Mouse (Mus musculus) CH12.LX (cell line): Measurements from ENCODE around the gene Eci1. TPM values are rescaled to one million over a fixed set of nuclear protein-coding genes. Genes with fewer than 3 reads are reported as not detected.

Source experiments
- DNase-seq: peaks from one replicate; pipeline ENCODE4 v3.0.0-alpha.2; 2013; ENCODE audit errors: extremely low read depth
- H3K27ac ChIP-seq: 2 replicates; pipeline ENCODE4 v1.5.1; 2012; ENCODE audit warnings: low read depth, mild to moderate bottlenecking, control low read depth, moderate library complexity; ENCODE audit not compliant: insufficient read depth
- H3K27me3 ChIP-seq: replicated peaks from 2 replicates; pipeline ENCODE3; 2012; ENCODE audit warnings: inconsistent platforms
- H3K36me3 ChIP-seq, 2 experiments: replicated peaks in 1 of 2; 2 replicates each; pipeline versions ENCODE3 to v1.6.1; 2012; ENCODE audit warnings: inconsistent platforms in 1 of 2, low read length in 1 of 2, mild to moderate bottlenecking in 1 of 2, mixed read lengths in 1 of 2, moderate library complexity in 1 of 2; ENCODE audit not compliant: control insufficient read depth in 1 of 2, insufficient read depth in 1 of 2
- H3K4me1 ChIP-seq, 2 experiments: 2 replicates each; pipeline ENCODE4 v1.6.1; 2012; ENCODE audit warnings: inconsistent platforms in 1 of 2, moderate library complexity in 1 of 2; ENCODE audit not compliant: insufficient read depth in 2 of 2, control insufficient read depth in 1 of 2
- H3K4me2 ChIP-seq: 2 replicates; pipeline ENCODE4 v1.6.1; 2012; ENCODE audit warnings: low read depth, mild to moderate bottlenecking, control low read depth; ENCODE audit not compliant: poor library complexity, insufficient read depth, severe bottlenecking
- H3K4me3 ChIP-seq, 3 experiments: fragments of 150-350 bp in 1 of 3; sonication (generic) in 1 of 3; replicated peaks in 1 of 3; 2 replicates each; pipeline versions ENCODE3 to v1.5.1; 2011 to 2012; ENCODE audit warnings: low read depth in 2 of 3, low read length in 2 of 3, mild to moderate bottlenecking in 2 of 3, moderate library complexity in 2 of 3, control low read depth in 1 of 3, improper control_type of control experiment in 1 of 3, inconsistent platforms in 1 of 3, mixed read lengths in 1 of 3; ENCODE audit not compliant: poor library complexity in 1 of 3
- H3K79me2 ChIP-seq: replicated peaks from 2 replicates; pipeline ENCODE4 v1.6.1; 2012; ENCODE audit warnings: mild to moderate bottlenecking, moderate library complexity; ENCODE audit not compliant: control insufficient read depth, poor library complexity, insufficient read depth, severe bottlenecking; ENCODE audit errors: extremely low read depth
- H3K9ac ChIP-seq: 2 replicates; pipeline ENCODE4 v1.6.1; 2012; ENCODE audit warnings: low read depth, mild to moderate bottlenecking, control low read depth, moderate library complexity; ENCODE audit not compliant: insufficient read depth
- H3K9me3 ChIP-seq: replicated peaks from 2 replicates; pipeline ENCODE3; 2012; ENCODE audit warnings: low read length, inconsistent platforms, mixed read lengths
- BHLHE40 ChIP-seq: IDR thresholded peaks from 2 replicates; pipeline ENCODE4 v1.6.1; 2011; ENCODE audit warnings: mild to moderate bottlenecking, low read depth, low read length, improper control_type of control experiment
- CHD1 ChIP-seq: IDR thresholded peaks from 2 replicates; pipeline ENCODE4 v1.6.1; 2012; ENCODE audit warnings: low read depth, low read length, improper control_type of control experiment, inconsistent platforms
- E2F4 ChIP-seq: IDR thresholded peaks from 2 replicates; pipeline ENCODE4 v1.6.1; 2011; ENCODE audit warnings: low read depth, low read length, improper control_type of control experiment; ENCODE audit not compliant: insufficient replicate concordance
- EP300 ChIP-seq: IDR thresholded peaks from 2 replicates; pipeline ENCODE4 v1.6.1; 2011; ENCODE audit warnings: low read length, improper control_type of control experiment
- HCFC1 ChIP-seq: IDR thresholded peaks from 2 replicates; pipeline ENCODE4 v1.6.1; 2012; ENCODE audit warnings: low read depth, mild to moderate bottlenecking, inconsistent platforms, low read length, improper control_type of control experiment
- JUND ChIP-seq: conservative IDR thresholded peaks from 2 replicates; pipeline ENCODE4 v1.6.1; 2011; ENCODE audit warnings: low read depth, low read length, improper control_type of control experiment
- MAX ChIP-seq: IDR thresholded peaks from 2 replicates; pipeline ENCODE4 v1.6.1; 2011; ENCODE audit warnings: low read length, improper control_type of control experiment
- MEF2A ChIP-seq: IDR thresholded peaks from 2 replicates; pipeline ENCODE4 v1.6.1; 2014; ENCODE audit warnings: low read depth, mild to moderate bottlenecking, inconsistent platforms, low read length, improper control_type of control experiment, borderline replicate concordance
- MYC ChIP-seq: IDR thresholded peaks from 2 replicates; pipeline ENCODE4 v1.6.1; 2011; ENCODE audit warnings: low read depth, mild to moderate bottlenecking, improper control_type of control experiment, low read length
- PAX5 ChIP-seq: IDR thresholded peaks from 2 replicates; pipeline ENCODE4 v1.6.1; 2012; ENCODE audit warnings: low read length, inconsistent platforms, mixed read lengths
- SIN3A ChIP-seq: IDR thresholded peaks from 2 replicates; pipeline ENCODE4 v1.6.1; 2012; ENCODE audit warnings: low read length, improper control_type of control experiment, inconsistent platforms
- TCF12 ChIP-seq: IDR thresholded peaks from 2 replicates; pipeline ENCODE4 v1.6.1; 2014; ENCODE audit warnings: low read depth, mild to moderate bottlenecking, inconsistent platforms, low read length, improper control_type of control experiment
- UBTF ChIP-seq: IDR thresholded peaks from 2 replicates; pipeline ENCODE4 v1.6.1; 2012; ENCODE audit warnings: low read depth, mild to moderate bottlenecking, inconsistent platforms, low read length, improper control_type of control experiment, moderate library complexity
- ZKSCAN1 ChIP-seq: IDR thresholded peaks from 2 replicates; pipeline ENCODE4 v1.6.1; 2012; ENCODE audit warnings: low read depth, inconsistent platforms, low read length, improper control_type of control experiment, borderline replicate concordance
- ZMIZ1 ChIP-seq: IDR thresholded peaks from 2 replicates; pipeline ENCODE4 v1.6.1; 2012; ENCODE audit warnings: low read depth, mild to moderate bottlenecking, inconsistent platforms, low read length, improper control_type of control experiment
- ZNF384 ChIP-seq: IDR thresholded peaks from 2 replicates; pipeline ENCODE4 v1.6.1; 2012; ENCODE audit warnings: low read depth, low read length, improper control_type of control experiment, inconsistent platforms
- dilution Hi-C: fragments of 300-500 bp; cut with MboI; formaldehyde crosslinking; loops from 2 replicates; pipeline ENCODE4 v1.14.3; 2020; ENCODE audit warnings: low sequenced_read_pairs; ENCODE audit not compliant: extremely low pct_unique_long_range_greater_than_20kb, extremely low pct_ligation_motif_present
- in situ Hi-C: fragments of 300-500 bp; cut with MboI; formaldehyde crosslinking; loops from 3 replicates; pipeline ENCODE4 v1.14.3; 2019; ENCODE audit warnings: low sequenced_read_pairs, low pct_ligation_motif_present, low pct_unique_long_range_greater_than_20kb, mixed read lengths
- polyA plus RNA-seq: library from polyadenylated mRNA; unstranded; fragments of >175 nt; gene quantifications from 2 replicates; pipeline ENCODE4 v1.2.1, GENCODE M21; 2012; ENCODE audit warnings: low read depth; ENCODE audit not compliant: insufficient read length
- total RNA-seq, 2 experiments: library from RNA; depleted of rRNA; stranded (reverse); fragments of 300-350 nt in 1 of 2; fragments of >200 nt in 1 of 2; gene quantifications; 2 replicates each; pipeline ENCODE4 v1.2.3; 2012 to 2014

The Eci1 gene
- total and polyA plus RNA-seq, 3 experiments, result 70.1 to 122 (median 94.7) TPM

DNA sequence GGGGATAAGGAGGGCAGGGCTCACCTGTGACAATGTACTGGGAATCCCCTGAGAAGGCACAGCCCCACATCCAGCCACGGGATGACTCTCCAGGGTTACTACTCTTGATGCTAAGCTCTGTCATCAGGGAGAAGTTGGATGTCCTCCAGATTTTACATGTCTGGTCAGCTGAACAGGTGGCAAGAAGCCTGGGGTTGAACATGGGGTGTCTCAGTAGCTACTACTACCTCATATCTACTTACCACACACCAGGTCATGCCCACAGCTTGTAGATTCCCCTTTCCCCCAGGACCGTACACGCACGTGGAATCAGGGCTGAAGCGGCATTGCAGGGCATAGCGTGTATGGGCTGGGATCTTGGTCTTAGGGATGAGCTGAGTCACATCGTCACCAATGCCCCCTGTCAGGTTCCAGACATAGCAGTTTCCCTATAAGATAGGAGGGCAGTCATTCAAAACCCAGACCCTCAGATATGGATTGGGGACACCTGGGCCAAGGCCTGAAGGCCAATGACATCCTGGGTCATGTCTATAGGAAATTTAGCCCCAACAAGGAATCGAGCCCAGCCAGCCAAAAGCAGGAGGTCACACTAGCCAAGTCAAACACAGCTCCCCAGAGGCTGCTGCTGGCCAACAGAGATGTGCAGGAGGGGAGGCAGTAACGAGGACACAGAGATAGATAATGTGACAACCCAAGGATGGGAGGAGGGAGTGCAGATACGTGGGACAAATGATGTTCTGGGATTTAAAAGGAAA is 49.8 kb downstream of the Eci1 start:
- TF ChIP-seq UBTF (no peak), PAX5 (no peak), ZKSCAN1 (no peak)
- Histone ChIP-seq H3K4me3 (no peak overlapping the region), H3K9ac (no peak overlapping the region), H3K79me2 (peaks cover 2% of the 10 kb centered on the region; the same call in 1 of the 2 replicates), H3K9me3 (no peaks in the 10 kb centered on the region), H3K27ac (no peak overlapping the region), H3K36me3 (peaks cover 39 to 62% of the 10 kb centered on the region in 2 experiments), H3K27me3 (no peaks in the 10 kb centered on the region), H3K4me1 (peaks cover 12 to 38% of the 10 kb centered on the region in 2 experiments; a peak in 3 of 4 replicates), H3K4me2 (no peak overlapping the region)
- dilution Hi-C loops, result no loop called here
- no peak for DNase-seq
- in situ Hi-C loops, result loop anchor here (5.0 kb wide), 1 partner anchor 56 kb away; the partner anchor contains the start of gene Rab26

GRCm38 (mm10) chr17:24477053-24477984 is 50.9 kb downstream of the Eci1 start:
- dilution Hi-C loops, result no loop called here
- H3K36me3 ChIP-seq, result peaks cover 39 to 56% of the 10 kb centered on the region in 2 experiments
- no peak for DNase-seq
- no peak overlapping the region for H3K4me2 ChIP-seq
- H3K4me1 ChIP-seq, result peaks cover 12 to 30% of the 10 kb centered on the region in 2 experiments; a peak in 3 of 4 replicates
- H3K27ac ChIP-seq, result no peak overlapping the region
- no peaks in the 10 kb centered on the region for H3K79me2 ChIP-seq
- no peak overlapping the region for H3K4me3 ChIP-seq
- TF ChIP-seq ZMIZ1, result no peak
- TF ChIP-seq ZNF384, result no peak
- TF ChIP-seq HCFC1, result no peak
- TF ChIP-seq BHLHE40, result no peak
- TF ChIP-seq JUND, result no peak
- TF ChIP-seq CHD1, result no peak
- no peak for TF ChIP-seq SIN3A
- no peak for TF ChIP-seq UBTF
- no peak for TF ChIP-seq MYC
- no peak for TF ChIP-seq PAX5
- no peak for TF ChIP-seq TCF12
- TF ChIP-seq MAX, result no peak
- TF ChIP-seq MEF2A, result no peak
- TF ChIP-seq E2F4, result no peak
- TF ChIP-seq EP300, result no peak
- H3K27me3 ChIP-seq, result no peaks in the 10 kb centered on the region
- in situ Hi-C loops, result loop anchor here (5.0 kb wide), 1 partner anchor 55 kb away; the partner anchor contains the start of gene Rab26
- peak overlapping the region; percentile 61; the same call in 1 of the 2 replicates for H3K9ac ChIP-seq
- no peaks in the 10 kb centered on the region for H3K9me3 ChIP-seq
